Mouse (Mus musculus) embryonic facial prominence, embryonic 14.5 days (tissue): ENCODE data around the gene Pdap1. TPM values are rescaled to one million over a fixed set of nuclear protein-coding genes. Genes with fewer than 3 reads are reported as not detected.

ENCODE experiments used
- ATAC-seq: fragments of 200-750 bp; cut with Nextera tagmentation; 2 replicates; pipeline ENCODE4 v1.8.0; 2017; ENCODE audit warnings: low read depth, moderate number of reproducible peaks, moderate TSS enrichment
- DNase-seq: peaks from one replicate; pipeline ENCODE4 v3.0.0-alpha.2; 2015; ENCODE audit warnings: low spot score
- H3K27ac ChIP-seq: fragments of 300-500 bp; sonication (generic); replicated peaks from 2 replicates; pipeline ENCODE4 v1.5.1; 2014; ENCODE audit warnings: low read depth, mild to moderate bottlenecking, low read length, moderate library complexity
- H3K27me3 ChIP-seq: fragments of 300-500 bp; sonication (generic); replicated peaks from 2 replicates; pipeline ENCODE4 v1.6.1; 2014; ENCODE audit warnings: low read length; ENCODE audit not compliant: control insufficient read depth, insufficient read depth
- H3K36me3 ChIP-seq: fragments of 300-500 bp; sonication (generic); 2 replicates; pipeline ENCODE4 v1.6.1; 2014; ENCODE audit warnings: low read length, mixed read lengths; ENCODE audit not compliant: control insufficient read depth, insufficient read depth
- H3K4me1 ChIP-seq: fragments of 300-500 bp; sonication (generic); 2 replicates; pipeline ENCODE4 v1.6.1; 2014; ENCODE audit warnings: antibody characterized with exemption, low read length; ENCODE audit not compliant: control insufficient read depth, insufficient read depth
- H3K4me2 ChIP-seq: fragments of 300-500 bp; sonication (generic); 2 replicates; pipeline ENCODE4 v1.6.1; 2014; ENCODE audit warnings: low read depth, mild to moderate bottlenecking, low read length, moderate library complexity, mixed read lengths
- H3K4me3 ChIP-seq: fragments of 300-500 bp; sonication (generic); 2 replicates; pipeline ENCODE4 v1.5.1; 2014; ENCODE audit warnings: low read depth, mild to moderate bottlenecking, low read length
- H3K9ac ChIP-seq: fragments of 300-500 bp; sonication (generic); 2 replicates; pipeline ENCODE4 v1.6.1; 2014; ENCODE audit warnings: low read depth, mild to moderate bottlenecking, low read length, moderate library complexity, mixed read lengths
- H3K9me3 ChIP-seq: fragments of 300-500 bp; sonication (generic); 2 replicates; pipeline ENCODE4 v1.6.1; 2016; ENCODE audit warnings: low read length; ENCODE audit not compliant: control insufficient read depth
- WGBS: fragments of 180-500 bp; shearing (Covaris S2); extraction: QIAGEN DNeasy Blood & Tissue Kit; methylation state at CpG from one replicate; pipeline ENCODE4 v1.1.7; 2014; 5-methylcytosine and 5-hydroxymethylcytosine counted together
- polyA plus RNA-seq: library from polyadenylated mRNA; unstranded; fragments of >200 nt; fragmentation: Nextera tagmentation; extraction: Ambion mirVana; gene quantifications from 2 replicates; pipeline ENCODE4 v1.2.1, GENCODE M21; 2014

Gene Pdap1
- 84.2 and 97.1 TPM in 2 replicates for polyA plus RNA-seq

GRCm38 (mm10) chr5:145139571-145140519 lies at the start of gene Pdap1, which contains the start of gene Bud31:
Pdap1 (minus strand) TSS chr5:145140238.
Bud31 (plus strand) TSS chr5:145140362.
- Histone ChIP-seq H3K4me3 (peak within 1 kb of the TSS; percentile 96), H3K27me3 (no peaks in the 10 kb centered on the region), H3K27ac (peak within 1 kb of the TSS; percentile 94), H3K36me3 (peaks cover 57% of the 10 kb centered on the region), H3K4me1 (peaks cover 12% of the 10 kb centered on the region), H3K4me2 (peak within 1 kb of the TSS; percentile 93), H3K9me3 (no peaks in the 10 kb centered on the region), H3K9ac (peak within 1 kb of the TSS; percentile 92)
- ATAC-seq (peak; percentile 94), DNase-seq (peak; percentile 96)
- under 1% methylated on average over 67 of the region's 84 CpGs for WGBS

DNA sequence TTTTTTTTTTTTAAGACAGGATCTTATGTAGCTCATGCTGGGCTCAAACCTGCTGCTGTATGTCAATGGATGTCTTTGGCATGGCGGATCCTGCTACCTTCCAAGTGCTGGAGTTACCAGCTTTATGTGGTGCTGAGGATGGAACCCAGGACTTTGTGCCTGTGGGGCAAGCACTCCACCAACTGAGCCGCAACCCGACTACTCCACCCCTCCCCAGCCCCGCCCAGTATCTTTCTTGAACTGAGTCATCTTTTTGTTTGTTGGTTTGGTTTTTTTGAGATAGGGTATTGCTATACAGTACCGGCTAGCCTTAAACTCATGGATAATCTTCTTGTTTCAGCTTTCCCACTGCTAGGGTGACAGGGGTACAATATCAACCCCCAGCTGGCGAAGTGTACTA lies 49.4 kb upstream of the Pdap1 start:
- 92% methylated on average over 6 of the region's 6 CpGs for WGBS
- no peak overlapping the region for H3K9ac ChIP-seq

DNA sequence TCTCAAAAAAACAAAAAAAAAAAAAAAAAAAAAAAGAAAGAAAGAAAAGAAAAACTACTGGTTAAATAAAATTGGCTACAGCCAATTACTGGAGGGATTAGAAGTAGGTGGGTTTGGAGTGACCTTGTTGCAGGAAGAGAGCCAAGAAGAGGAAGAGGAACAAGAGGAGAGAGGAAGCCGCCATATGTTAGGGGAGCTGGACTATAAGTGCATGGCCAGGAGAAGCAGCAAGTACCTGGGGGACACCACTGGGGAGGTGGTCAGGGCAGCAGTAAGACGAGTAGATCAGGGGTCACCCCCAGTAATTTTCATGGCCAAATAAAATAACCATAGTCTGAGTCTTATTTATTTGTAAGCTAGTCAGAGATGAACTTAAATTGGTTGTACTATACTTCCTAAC lies 45.2 kb upstream of the Pdap1 start:
- Histone ChIP-seq H3K4me3 (no peak overlapping the region), H3K9ac (no peak overlapping the region), H3K27me3 (no peaks in the 10 kb centered on the region), H3K9me3 (no peaks in the 10 kb centered on the region), H3K4me1 (peaks cover 4% of the 10 kb centered on the region; the same call in 1 of the 2 replicates), H3K36me3 (peaks cover 83% of the 10 kb centered on the region), H3K4me2 (no peak overlapping the region), H3K27ac (no peak overlapping the region)
- ATAC-seq: no peak
- 86% methylated on average over 2 of the region's 2 CpGs for WGBS
- DNase-seq: no peak

More for the DNA sequence above, 49.4 kb upstream of the Pdap1 start:
- no peak for DNase-seq
- Histone ChIP-seq H3K27ac (no peak overlapping the region), H3K27me3 (no peaks in the 10 kb centered on the region), H3K36me3 (peaks cover 47% of the 10 kb centered on the region), H3K9me3 (no peaks in the 10 kb centered on the region), H3K4me1 (peaks cover 9% of the 10 kb centered on the region; the same call in 1 of the 2 replicates), H3K4me3 (no peak overlapping the region), H3K4me2 (peak overlapping the region; percentile 87; the same call in 1 of the 2 replicates)
- no peak for ATAC-seq

DNA sequence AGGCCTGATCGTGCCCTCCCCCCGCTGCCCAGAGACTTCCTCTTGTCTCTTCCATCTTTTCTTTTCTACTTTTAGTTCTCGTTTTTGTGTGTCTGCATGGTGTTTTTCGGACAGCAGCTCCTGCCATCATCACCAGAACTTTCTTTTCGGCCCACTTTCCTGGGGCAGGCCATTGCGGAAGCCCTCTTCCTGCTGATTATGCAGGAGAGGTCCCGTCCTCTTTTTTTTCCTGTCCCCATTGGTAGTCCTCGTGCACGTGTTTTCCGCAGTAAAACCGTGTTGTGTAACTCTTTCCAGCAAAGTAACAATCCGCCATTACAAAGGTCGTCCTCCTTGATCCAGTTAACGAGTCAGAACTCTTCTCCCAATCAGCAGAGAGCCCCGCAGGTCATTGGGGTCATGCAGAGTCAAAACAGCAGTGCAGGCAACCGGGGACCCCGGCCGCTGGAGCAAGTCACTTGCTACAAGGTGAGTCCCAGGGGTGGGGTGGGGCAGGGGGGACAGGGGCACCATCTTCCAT lies 38.5 kb upstream of the Pdap1 start:
- Histone ChIP-seq H3K27me3 (no peaks in the 10 kb centered on the region), H3K9ac (no peak overlapping the region), H3K9me3 (no peaks in the 10 kb centered on the region), H3K4me2 (no peak overlapping the region), H3K4me1 (no peaks in the 10 kb centered on the region), H3K36me3 (peaks cover 98% of the 10 kb centered on the region), H3K4me3 (no peak overlapping the region), H3K27ac (no peak overlapping the region)
- ATAC-seq (no peak), DNase-seq (no peak)
- 84% methylated on average over 18 of the region's 18 CpGs for WGBS

GRCm38 (mm10) chr5:145167306-145167661 lies 27.2 kb upstream of the Pdap1 start:
- H3K4me3 ChIP-seq: peak overlapping the region; percentile 93
- H3K9ac ChIP-seq: peak overlapping the region; percentile 94
- peaks cover 15% of the 10 kb centered on the region; the same call in 1 of the 2 replicates for H3K4me1 ChIP-seq
- ATAC-seq (peak; percentile 36), DNase-seq (peak; percentile 40)
- H3K27ac ChIP-seq: peak overlapping the region; percentile 79
- 3% methylated on average over 10 of the region's 28 CpGs for WGBS
- H3K9me3 ChIP-seq: no peaks in the 10 kb centered on the region
- H3K4me2 ChIP-seq: peak overlapping the region; percentile 96
- H3K36me3 ChIP-seq: peaks cover 53% of the 10 kb centered on the region
- H3K27me3 ChIP-seq: no peaks in the 10 kb centered on the region

- Histone ChIP-seq H3K36me3 (peaks cover 52% of the 10 kb centered on the region), H3K27ac (peak within 1 kb of the TSS; percentile 79), H3K4me1 (peaks cover 15% of the 10 kb centered on the region; the same call in 1 of the 2 replicates), H3K9ac (peak within 1 kb of the TSS; percentile 94), H3K9me3 (no peaks in the 10 kb centered on the region), H3K4me3 (peak within 1 kb of the TSS; percentile 93), H3K4me2 (peak within 1 kb of the TSS; percentile 96), H3K27me3 (no peaks in the 10 kb centered on the region)
- WGBS: 1% methylated on average over 34 of the region's 51 CpGs
- peak; percentile 100 for DNase-seq
- ATAC-seq: peak; percentile 96
Measured at GRCm38 (mm10) chr5:145166536-145167305, 26.7 kb upstream of the Pdap1 start, which contains the start of the genes Ptcd1 and Cpsf4. Ptcd1 (minus strand) TSS chr5:145167108. Cpsf4 (plus strand) TSS chr5:145167213.

GRCm38 (mm10) chr5:145165184-145165583 lies 25.1 kb upstream of the Pdap1 start:
- ATAC-seq: no peak
- H3K4me2 ChIP-seq: no peak overlapping the region

GRCm38 (mm10) chr5:145164710-145165109 lies 24.7 kb upstream of the Pdap1 start:
- Histone ChIP-seq H3K4me1 (peaks cover 15% of the 10 kb centered on the region; the same call in 1 of the 2 replicates), H3K4me2 (no peak overlapping the region), H3K9ac (0 out of 2 replicates have a peak overlapping the region, but pooled peaks have one; percentile 15), H3K27ac (no peak overlapping the region), H3K36me3 (peaks cover 47% of the 10 kb centered on the region), H3K4me3 (no peak overlapping the region), H3K27me3 (no peaks in the 10 kb centered on the region), H3K9me3 (no peaks in the 10 kb centered on the region)
- WGBS: 56% methylated on average over 3 of the region's 3 CpGs
- ATAC-seq (no peak), DNase-seq (no peak)

More at GRCm38 (mm10) chr5:145165184-145165583, 25.1 kb upstream of the Pdap1 start:
- peaks cover 15% of the 10 kb centered on the region; the same call in 1 of the 2 replicates for H3K4me1 ChIP-seq
- peaks cover 46% of the 10 kb centered on the region for H3K36me3 ChIP-seq
- 0 out of 2 replicates have a peak overlapping the region, but pooled peaks have one; percentile 15 for H3K9ac ChIP-seq
- no peaks in the 10 kb centered on the region for H3K27me3 ChIP-seq
- H3K9me3 ChIP-seq: no peaks in the 10 kb centered on the region
- no peak overlapping the region for H3K27ac ChIP-seq
- H3K4me3 ChIP-seq: no peak overlapping the region
- DNase-seq: no peak
- 80% methylated on average over 15 of the region's 15 CpGs for WGBS
